Mouse (Mus musculus): ENCODE data around the gene Shisa9. TPM values are rescaled to one million over a fixed set of nuclear protein-coding genes. Genes with fewer than 3 reads are reported as not detected.
"Not testable (repeated sequence)": the region's sequence is repeated elsewhere in the genome, so short reads cannot be mapped to it uniquely, and the experiment has no call there.

Shisa9 gene
- polyA plus RNA-seq (2015; fragmentation: Nextera tagmentation; extraction: Ambion mirVana), result 0.24 and 0.30 TPM in 2 replicates

DNA sequence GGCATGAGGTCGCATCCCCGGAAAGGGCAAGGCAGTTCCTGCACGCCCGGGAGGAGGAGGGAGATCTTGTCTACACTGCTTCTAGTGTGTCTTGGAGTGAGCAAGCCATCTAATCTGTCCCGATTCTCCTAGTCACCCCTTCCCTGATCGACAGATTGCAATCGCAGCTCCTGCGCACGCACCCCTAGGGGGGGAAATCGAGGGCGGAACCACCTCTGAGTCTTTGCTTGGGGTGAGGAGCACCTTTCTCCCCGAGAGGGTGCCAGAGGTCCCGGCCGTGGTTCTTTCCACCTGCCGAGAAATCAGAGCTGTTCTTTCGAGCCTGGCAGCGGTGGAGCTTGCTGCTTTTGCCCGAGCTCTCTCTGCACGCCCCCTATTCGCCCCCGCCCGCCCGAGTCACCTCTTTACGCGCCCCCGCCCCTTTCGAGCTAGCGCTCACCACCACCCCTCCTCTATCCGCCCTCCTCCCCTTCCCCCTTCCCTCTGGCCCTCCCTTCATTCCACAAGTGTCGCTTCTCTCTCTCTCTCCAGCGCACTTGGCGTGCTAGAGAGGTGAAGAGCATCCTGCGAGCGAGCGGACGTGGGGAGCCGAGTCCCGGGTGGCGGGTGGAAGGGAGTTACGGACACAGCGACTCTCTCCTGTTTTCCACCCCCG, at the start of gene Shisa9:
TSS of gene Shisa9 (plus strand) at position 498 of the 655 bp plus-strand sequence.
- H3K9ac ChIP-seq, result no peak within 1 kb of the TSS
- no peaks in the 10 kb centered on the region for H3K36me3 ChIP-seq (replicated peaks)
- H3K4me3 ChIP-seq (replicated peaks), result peak within 1 kb of the TSS; percentile 42
- no peaks in the 10 kb centered on the region; the same call in 1 of the 2 replicates for H3K4me1 ChIP-seq (replicated peaks)
- peaks cover 80% of the 10 kb centered on the region for H3K27me3 ChIP-seq
- 1% methylated on average over 42 of the region's 42 CpGs for WGBS (ENCODE audit: insufficient replicate concordance)
- no peak within 1 kb of the TSS for H3K27ac ChIP-seq (replicated peaks)
- H3K9me3 ChIP-seq (replicated peaks), result no peaks in the 10 kb centered on the region
- peak within 1 kb of the TSS; percentile 61 for H3K4me2 ChIP-seq
- no peak for ATAC-seq (ENCODE audit: insufficient read depth)

DNA sequence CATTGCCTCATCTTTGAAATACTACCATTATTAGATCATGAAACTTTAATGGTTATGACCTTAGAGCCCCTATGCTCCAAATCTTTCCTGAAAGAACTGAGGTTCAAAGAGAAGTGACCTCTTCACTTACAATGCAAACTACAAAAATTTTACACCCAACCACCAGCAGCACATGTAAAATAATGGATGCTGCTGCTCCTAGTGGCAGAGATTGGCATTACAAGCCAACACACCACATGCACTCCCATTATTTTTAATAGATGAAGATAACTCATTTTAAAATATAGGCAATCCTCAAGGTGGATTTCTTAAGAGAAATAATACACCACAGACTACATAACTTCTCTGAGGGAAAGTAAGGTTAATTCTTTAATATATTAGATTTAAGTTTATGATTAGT, 43.4 kb upstream of the Shisa9 start:
- H3K27me3 ChIP-seq, result no peaks in the 10 kb centered on the region; the same call in 1 of the 2 replicates
- no peak overlapping the region for H3K4me3 ChIP-seq (replicated peaks)
- H3K4me1 ChIP-seq (replicated peaks), result no peaks in the 10 kb centered on the region
- H3K9me3 ChIP-seq (replicated peaks), result no peaks in the 10 kb centered on the region
- ATAC-seq (ENCODE audit: insufficient read depth), result no peak
- no peaks in the 10 kb centered on the region for H3K36me3 ChIP-seq (replicated peaks)
- no peak overlapping the region for H3K27ac ChIP-seq (replicated peaks)
- no peak overlapping the region for H3K9ac ChIP-seq
- H3K4me2 ChIP-seq, result no peak overlapping the region

DNA sequence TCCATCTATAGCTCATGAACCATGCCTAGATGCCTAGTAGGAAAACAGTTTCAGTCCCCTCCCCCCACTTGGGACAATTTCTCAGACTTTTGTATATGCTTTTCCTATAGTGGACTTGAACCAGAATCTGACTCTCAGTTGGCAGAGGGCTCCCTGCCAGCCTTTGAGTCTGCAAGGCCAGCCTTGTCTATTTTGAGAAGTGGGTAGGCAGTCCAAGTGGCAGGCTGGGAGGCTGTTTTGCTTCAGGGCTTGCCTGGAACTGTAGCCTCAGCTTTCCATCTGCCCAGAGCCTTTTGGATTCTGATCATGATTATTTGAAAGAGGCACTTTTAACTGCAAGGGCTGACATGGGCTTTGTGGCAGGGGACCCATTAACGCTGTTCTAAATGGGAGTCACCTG, 23.2 kb upstream of the Shisa9 start:
- no peak for ATAC-seq (ENCODE audit: insufficient read depth)
- WGBS (ENCODE audit: insufficient replicate concordance), result 57% methylated on average over 1 of the region's 1 CpGs
- H3K27me3 ChIP-seq, result no peaks in the 10 kb centered on the region
- no peak overlapping the region for H3K9ac ChIP-seq
- no peaks in the 10 kb centered on the region for H3K9me3 ChIP-seq (replicated peaks)
- no peak overlapping the region for H3K4me2 ChIP-seq
- H3K27ac ChIP-seq (replicated peaks), result no peak overlapping the region
- no peaks in the 10 kb centered on the region for H3K4me1 ChIP-seq (replicated peaks)
- no peak overlapping the region for H3K4me3 ChIP-seq (replicated peaks)
- no peaks in the 10 kb centered on the region for H3K36me3 ChIP-seq (replicated peaks)

DNA sequence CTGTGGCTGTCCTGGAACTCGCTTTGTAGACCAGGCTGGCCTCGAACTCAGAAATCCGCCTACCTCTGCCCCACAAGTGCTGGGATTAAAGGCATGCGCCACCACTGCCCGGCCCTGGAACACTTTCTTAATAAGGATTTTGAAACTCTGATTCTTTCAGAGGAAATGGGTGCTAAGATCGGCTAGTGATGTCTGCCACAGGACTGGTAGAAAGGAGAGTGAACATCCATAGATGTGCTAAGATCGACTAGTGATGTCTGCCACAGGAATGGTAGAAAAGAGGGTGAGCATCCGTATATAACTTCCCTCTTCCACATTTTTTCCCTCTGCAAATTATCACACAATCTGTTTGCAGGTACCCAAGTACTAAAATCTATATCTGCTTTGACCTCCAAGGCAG, 17.9 kb upstream of the Shisa9 start:
- Histone ChIP-seq H3K9ac (no peak overlapping the region), H3K9me3 (replicated peaks) (no peaks in the 10 kb centered on the region), H3K4me2 (no peak overlapping the region), H3K4me1 (replicated peaks) (no peaks in the 10 kb centered on the region), H3K4me3 (replicated peaks) (no peak overlapping the region), H3K27me3 (no peaks in the 10 kb centered on the region), H3K27ac (replicated peaks) (no peak overlapping the region), H3K36me3 (replicated peaks) (no peaks in the 10 kb centered on the region)
- ATAC-seq (ENCODE audit: insufficient read depth), result no peak
- 67% methylated on average over 8 of the region's 8 CpGs for WGBS (ENCODE audit: insufficient replicate concordance)

DNA sequence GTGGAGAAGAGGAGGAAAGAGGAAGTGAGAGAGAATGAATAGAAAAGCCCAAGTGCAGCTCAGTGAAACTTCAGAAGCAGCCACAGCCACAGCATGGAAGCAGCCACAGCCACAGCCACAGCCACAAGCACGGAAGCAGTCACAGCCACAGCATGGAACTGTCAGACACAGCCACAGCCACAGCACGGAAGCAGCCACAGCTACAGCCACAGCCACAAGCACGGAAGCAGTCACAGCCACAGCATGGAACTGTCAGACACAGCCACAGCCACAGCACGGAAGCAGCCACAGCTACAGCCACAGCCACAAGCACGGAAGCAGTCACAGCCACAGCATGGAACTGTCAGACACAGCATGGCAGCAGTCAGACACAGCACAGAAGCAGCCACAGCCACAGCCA, 17.1 kb upstream of the Shisa9 start:
- not testable (repeated sequence) for H3K27ac ChIP-seq (replicated peaks); H3K36me3 ChIP-seq (replicated peaks); H3K9me3 ChIP-seq (replicated peaks); H3K9ac ChIP-seq; H3K27me3 ChIP-seq; H3K4me2 ChIP-seq; H3K4me1 ChIP-seq (replicated peaks); H3K4me3 ChIP-seq (replicated peaks); ATAC-seq (ENCODE audit: insufficient read depth)
- WGBS (ENCODE audit: insufficient replicate concordance), result 36% methylated on average over 5 of the region's 5 CpGs

DNA sequence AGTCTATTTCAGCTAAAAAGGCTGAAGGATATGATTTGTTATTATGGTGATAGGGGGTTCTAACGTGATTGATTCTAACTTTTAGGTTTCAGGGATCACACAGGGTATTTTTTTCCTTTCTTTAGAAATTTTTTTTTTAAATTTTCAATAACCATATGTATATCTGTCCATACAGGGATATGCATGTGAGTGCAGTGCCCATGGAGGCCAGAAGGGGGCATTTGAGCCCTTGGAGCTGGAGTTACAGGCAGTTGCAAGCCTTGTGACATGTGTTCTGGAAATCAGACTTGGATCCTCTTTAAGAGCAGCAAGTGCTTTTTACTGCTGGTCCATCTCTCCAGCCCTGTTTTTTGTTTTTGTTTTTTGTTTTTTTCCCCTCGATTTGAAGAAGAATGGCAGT, 16.3 kb upstream of the Shisa9 start:
- no peak overlapping the region for H3K4me3 ChIP-seq (replicated peaks)
- no peaks in the 10 kb centered on the region for H3K4me1 ChIP-seq (replicated peaks)
- H3K4me2 ChIP-seq, result no peak overlapping the region
- H3K36me3 ChIP-seq (replicated peaks), result no peaks in the 10 kb centered on the region
- H3K27me3 ChIP-seq, result no peaks in the 10 kb centered on the region
- WGBS (ENCODE audit: insufficient replicate concordance), result 40% methylated on average over 2 of the region's 2 CpGs
- no peaks in the 10 kb centered on the region for H3K9me3 ChIP-seq (replicated peaks)
- H3K27ac ChIP-seq (replicated peaks), result no peak overlapping the region
- no peak overlapping the region for H3K9ac ChIP-seq
- ATAC-seq (ENCODE audit: insufficient read depth), result no peak

DNA sequence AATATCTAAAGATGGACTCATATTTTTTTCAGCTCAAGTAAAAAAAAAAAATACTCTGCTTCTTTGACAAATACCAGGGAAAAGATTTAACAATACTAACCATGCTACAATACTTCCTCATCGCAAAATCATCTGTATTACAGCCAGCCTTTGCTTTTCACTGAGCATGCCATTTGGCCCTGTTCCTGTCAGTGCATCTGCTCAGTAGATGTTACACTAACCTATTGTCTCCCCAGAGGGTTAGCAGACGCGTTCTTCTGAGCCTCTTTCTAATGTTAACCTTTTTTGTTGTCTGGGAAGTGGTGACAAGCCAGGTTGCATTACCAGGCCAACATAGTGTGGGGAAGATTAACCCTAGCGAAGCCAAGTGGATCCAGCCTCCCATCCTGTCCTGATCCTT, 10.2 kb upstream of the Shisa9 start:
- no peaks in the 10 kb centered on the region for H3K9me3 ChIP-seq (replicated peaks)
- H3K27me3 ChIP-seq, result no peaks in the 10 kb centered on the region
- ATAC-seq (ENCODE audit: insufficient read depth), result no peak
- H3K4me2 ChIP-seq, result no peak overlapping the region
- H3K36me3 ChIP-seq (replicated peaks), result no peaks in the 10 kb centered on the region
- WGBS (ENCODE audit: insufficient replicate concordance), result 43% methylated on average over 4 of the region's 4 CpGs
- no peaks in the 10 kb centered on the region for H3K4me1 ChIP-seq (replicated peaks)
- H3K9ac ChIP-seq, result no peak overlapping the region
- H3K27ac ChIP-seq (replicated peaks), result no peak overlapping the region
- H3K4me3 ChIP-seq (replicated peaks), result no peak overlapping the region

DNA sequence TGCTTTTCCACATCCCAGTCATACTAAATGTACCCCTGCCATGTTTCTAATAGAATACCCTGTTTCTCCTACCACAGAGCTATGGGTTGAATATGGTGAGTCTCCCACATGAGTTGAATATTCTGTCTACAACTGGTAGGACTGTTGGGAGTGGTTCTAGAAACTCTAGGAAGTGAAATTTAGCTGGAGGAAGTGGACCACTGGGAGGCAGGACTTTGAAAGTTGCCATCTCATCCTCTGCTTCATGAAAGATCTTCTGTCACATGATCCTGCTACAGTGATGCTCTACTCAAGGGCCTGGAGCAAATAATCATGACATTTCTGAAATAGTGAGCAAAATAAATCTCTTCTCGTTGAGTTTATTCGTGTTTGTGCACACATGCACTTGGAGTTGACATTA, 7.2 kb upstream of the Shisa9 start:
- Histone ChIP-seq H3K9me3 (replicated peaks) (no peaks in the 10 kb centered on the region), H3K27me3 (peaks cover 12% of the 10 kb centered on the region), H3K27ac (replicated peaks) (no peak overlapping the region), H3K36me3 (replicated peaks) (no peaks in the 10 kb centered on the region), H3K4me2 (no peak overlapping the region), H3K9ac (no peak overlapping the region), H3K4me3 (replicated peaks) (no peak overlapping the region), H3K4me1 (replicated peaks) (no peaks in the 10 kb centered on the region)
- 63% methylated on average over 2 of the region's 2 CpGs for WGBS (ENCODE audit: insufficient replicate concordance)
- ATAC-seq (ENCODE audit: insufficient read depth), result no peak

DNA sequence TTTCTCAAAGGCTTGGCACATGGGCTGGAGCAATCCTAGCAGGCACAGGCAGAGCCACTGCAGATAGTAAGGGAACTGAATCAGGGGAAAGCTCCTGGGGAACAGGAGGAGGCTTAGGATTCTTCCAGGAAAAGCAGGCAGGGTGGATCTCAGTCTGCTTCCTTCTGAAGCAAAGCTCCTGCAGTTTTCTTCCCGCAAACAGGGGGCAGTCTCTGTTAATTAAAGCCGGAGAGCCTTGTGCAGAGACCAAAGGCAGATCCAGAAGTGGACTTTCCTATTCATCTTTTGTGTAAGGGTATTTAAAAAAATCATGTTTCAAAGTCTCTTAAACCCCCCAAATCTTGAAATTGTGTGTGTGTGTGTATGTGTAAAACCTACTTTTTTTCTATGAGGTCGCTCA, 3.1 kb upstream of the Shisa9 start:
- 15% methylated on average over 3 of the region's 3 CpGs for WGBS (ENCODE audit: insufficient replicate concordance)
- no peak overlapping the region for H3K9ac ChIP-seq
- no peak overlapping the region for H3K4me3 ChIP-seq (replicated peaks)

DNA sequence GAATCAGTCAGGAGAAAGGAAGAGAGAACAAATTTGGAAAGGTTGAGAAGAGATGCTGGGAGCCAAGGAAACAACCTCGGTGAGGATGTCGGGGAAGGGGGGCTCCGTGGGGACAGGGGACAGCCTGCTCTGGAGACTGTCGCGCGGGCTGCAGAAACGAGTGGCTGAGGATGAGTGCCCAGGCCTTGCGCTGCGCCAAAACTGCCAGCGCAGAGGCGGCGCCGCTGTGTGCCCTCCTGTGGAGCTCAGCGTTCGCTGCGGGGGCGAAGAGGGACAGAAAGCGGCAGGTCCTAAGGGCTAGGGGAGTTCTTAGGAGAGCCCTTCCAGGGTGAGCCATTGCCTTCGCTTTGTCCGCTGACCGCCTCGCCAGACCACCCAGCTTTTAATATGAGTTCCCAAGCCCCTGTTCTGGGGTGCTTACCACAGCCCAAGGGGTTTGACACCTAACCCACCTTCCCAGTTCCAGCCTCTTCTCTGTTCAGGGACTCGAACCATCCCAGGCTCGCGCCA, 752 bp upstream of the Shisa9 start:
- H3K9me3 ChIP-seq (replicated peaks), result no peaks in the 10 kb centered on the region
- peaks cover 76% of the 10 kb centered on the region for H3K27me3 ChIP-seq
- H3K4me1 ChIP-seq (replicated peaks), result no peaks in the 10 kb centered on the region; the same call in 1 of the 2 replicates
- no peak overlapping the region for H3K4me3 ChIP-seq (replicated peaks)
- H3K36me3 ChIP-seq (replicated peaks), result no peaks in the 10 kb centered on the region
- 3% methylated on average over 25 of the region's 25 CpGs for WGBS (ENCODE audit: insufficient replicate concordance)
- peak overlapping the region; percentile 61 for H3K4me2 ChIP-seq
- no peak for ATAC-seq (ENCODE audit: insufficient read depth)
- no peak overlapping the region for H3K9ac ChIP-seq
- H3K27ac ChIP-seq (replicated peaks), result no peak overlapping the region

More for the DNA sequence above, 3.1 kb upstream of the Shisa9 start:
- ATAC-seq (ENCODE audit: insufficient read depth), result no peak
- Histone ChIP-seq H3K9me3 (replicated peaks) (no peaks in the 10 kb centered on the region), H3K4me2 (no peak overlapping the region), H3K4me1 (replicated peaks) (no peaks in the 10 kb centered on the region; the same call in 1 of the 2 replicates), H3K36me3 (replicated peaks) (no peaks in the 10 kb centered on the region), H3K27me3 (peaks cover 52% of the 10 kb centered on the region), H3K27ac (replicated peaks) (no peak overlapping the region)

DNA sequence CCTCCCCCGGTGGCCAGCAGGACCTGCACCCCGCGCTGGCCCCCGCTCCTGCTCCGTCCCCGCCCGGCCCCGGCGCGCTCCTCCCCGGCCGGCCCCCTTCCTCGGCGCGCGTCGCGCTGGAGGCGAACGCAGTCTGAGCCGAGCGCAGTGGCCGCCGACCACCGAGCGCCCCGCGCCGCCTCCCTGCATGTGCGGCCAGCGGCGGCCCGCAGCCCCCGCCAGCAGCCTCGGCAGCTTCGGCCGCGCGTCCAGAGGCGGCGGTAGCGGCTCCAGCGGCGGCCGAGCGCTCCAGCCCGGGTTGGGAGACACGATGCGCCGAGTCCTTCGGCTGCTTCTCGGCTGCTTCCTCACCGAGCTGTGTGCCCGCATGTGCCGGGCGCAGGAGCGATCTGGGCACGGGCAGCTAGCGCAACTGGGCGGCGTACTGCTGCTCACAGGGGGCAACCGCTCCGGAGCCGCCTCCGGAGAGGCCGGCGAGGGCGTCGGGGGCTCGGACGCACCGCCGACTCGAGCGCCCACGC, 418 bp downstream of the Shisa9 start:
- H3K27ac ChIP-seq (replicated peaks), result no peak overlapping the region
- peak overlapping the region; percentile 61 for H3K4me2 ChIP-seq
- ATAC-seq (ENCODE audit: insufficient read depth), result no peak
- no peaks in the 10 kb centered on the region for H3K36me3 ChIP-seq (replicated peaks)
- H3K9me3 ChIP-seq (replicated peaks), result no peaks in the 10 kb centered on the region
- 1% methylated on average over 76 of the region's 76 CpGs for WGBS (ENCODE audit: insufficient replicate concordance)
- H3K9ac ChIP-seq, result no peak overlapping the region
- no peaks in the 10 kb centered on the region; the same call in 1 of the 2 replicates for H3K4me1 ChIP-seq (replicated peaks)
- peaks cover 80% of the 10 kb centered on the region for H3K27me3 ChIP-seq
- H3K4me3 ChIP-seq (replicated peaks), result peak overlapping the region; percentile 42

DNA sequence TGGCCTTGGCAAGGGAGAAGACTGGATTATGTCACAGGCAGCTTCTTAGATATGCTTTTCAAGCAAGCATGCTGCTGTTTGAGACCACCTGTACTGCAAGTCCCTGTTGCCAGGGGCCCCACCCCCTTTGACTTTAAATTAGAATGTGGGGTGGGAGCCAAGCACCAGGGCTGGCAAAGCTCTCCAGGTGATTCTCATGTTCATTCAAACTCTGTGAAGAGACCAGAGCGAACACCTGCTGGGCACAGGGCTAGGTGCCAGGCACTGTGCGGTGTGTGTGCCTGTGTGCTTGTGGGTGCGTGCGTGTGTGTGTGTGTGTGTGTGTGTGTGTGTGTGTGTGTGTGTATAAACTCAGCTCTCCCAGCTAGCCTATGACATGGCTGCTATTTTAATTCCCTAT, 3.1 kb downstream of the Shisa9 start:
- Histone ChIP-seq H3K27ac (replicated peaks) (no peak overlapping the region), H3K9me3 (replicated peaks) (no peaks in the 10 kb centered on the region), H3K36me3 (replicated peaks) (no peaks in the 10 kb centered on the region), H3K9ac (no peak overlapping the region), H3K4me1 (replicated peaks) (no peaks in the 10 kb centered on the region; the same call in 1 of the 2 replicates), H3K4me2 (no peak overlapping the region), H3K4me3 (replicated peaks) (no peak overlapping the region), H3K27me3 (peaks cover 69% of the 10 kb centered on the region)
- WGBS (ENCODE audit: insufficient replicate concordance), result 76% methylated on average over 4 of the region's 4 CpGs
- no peak for ATAC-seq (ENCODE audit: insufficient read depth)
